Mouse (Mus musculus): ENCODE results near the gene Aagab. TPM values are rescaled to one million over a fixed set of nuclear protein-coding genes. Genes with fewer than 3 reads are reported as not detected.

The Aagab gene
- 10 to 100 TPM; 51.2 to 51.3 TPM for total RNA-seq (2021)

GRCm38 (mm10) chr9:63602043-63602939 lies at the start of gene Aagab, which contains the start of gene Iqch:
Gene Aagab (plus strand): TSS chr9:63602660.
Gene Iqch (minus strand): TSS chr9:63602493.
- DNase-seq (ENCODE audit: low spot score in 2 of 2): peak; percentile 97 to 98
- intact Hi-C loops (cut with DNase I): loop anchor here (2.0 kb wide), 1 partner anchor 465 kb away; no protein-coding TSS in a partner anchor

GRCm38 (mm10) chr9:63553628-63554027 lies 48.8 kb upstream of the Aagab start:
- intact Hi-C loops (cut with DNase I): no loop called here
- DNase-seq (ENCODE audit: low spot score in 2 of 2): peak in 1 of 2 experiments; percentile 67

DNA sequence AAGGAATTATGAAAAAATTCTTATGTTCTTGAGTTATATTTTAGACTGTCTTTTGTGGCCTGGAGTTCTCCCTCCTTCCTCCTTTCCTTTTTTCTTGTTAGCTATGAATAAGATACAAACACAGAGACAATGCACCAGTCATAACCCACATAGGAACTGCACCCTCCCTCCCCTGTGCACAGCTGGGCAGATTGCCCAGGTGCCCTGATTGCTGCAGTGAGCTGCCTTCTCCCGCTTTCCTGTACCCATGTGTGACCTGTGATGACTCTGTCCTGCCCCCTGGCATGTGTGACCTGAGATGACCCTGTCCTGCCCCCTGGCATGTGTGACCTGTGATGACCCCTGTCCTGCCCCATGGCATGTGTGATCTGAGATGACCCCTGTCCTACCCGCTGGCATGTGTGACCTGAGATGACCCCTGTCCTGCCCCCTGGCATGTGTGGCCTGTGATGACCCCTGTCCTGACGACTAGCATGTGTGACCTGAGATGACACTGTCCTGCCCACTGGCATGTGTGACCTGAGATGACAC lies 46.9 kb upstream of the Aagab start:
- DNase-seq (ENCODE audit: low spot score in 2 of 2): no peak
- intact Hi-C loops (cut with DNase I): no loop called here

- intact Hi-C loops (cut with DNase I): no loop called here
- no peak for DNase-seq (ENCODE audit: low spot score in 2 of 2)
Measured at GRCm38 (mm10) chr9:63556316-63556715, 46.1 kb upstream of the Aagab start.

DNA sequence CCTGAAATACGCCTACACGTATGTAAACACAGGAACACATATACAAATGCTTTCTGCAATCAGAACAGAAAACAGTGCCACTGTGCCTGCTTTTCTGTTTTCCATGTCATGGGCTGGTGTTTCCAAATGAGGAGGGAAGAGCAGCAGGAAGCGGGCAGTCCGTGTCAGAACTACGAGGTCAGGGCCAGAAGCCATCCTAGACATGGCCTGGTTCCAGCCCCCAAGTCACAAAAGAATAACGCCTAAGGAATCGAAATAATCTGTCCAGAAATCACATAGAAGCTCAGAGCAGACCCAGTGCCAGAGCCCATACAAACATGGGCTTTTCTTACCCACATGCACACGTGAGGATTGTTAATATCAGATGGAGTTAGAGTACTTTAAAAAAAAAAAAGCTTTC lies 45.5 kb upstream of the Aagab start:
- intact Hi-C loops (cut with DNase I): no loop called here
- DNase-seq (ENCODE audit: low spot score in 2 of 2): no peak

GRCm38 (mm10) chr9:63561931-63562330 lies 40.5 kb upstream of the Aagab start:
- DNase-seq (ENCODE audit: low spot score in 2 of 2): no peak
- intact Hi-C loops (cut with DNase I): no loop called here

DNA sequence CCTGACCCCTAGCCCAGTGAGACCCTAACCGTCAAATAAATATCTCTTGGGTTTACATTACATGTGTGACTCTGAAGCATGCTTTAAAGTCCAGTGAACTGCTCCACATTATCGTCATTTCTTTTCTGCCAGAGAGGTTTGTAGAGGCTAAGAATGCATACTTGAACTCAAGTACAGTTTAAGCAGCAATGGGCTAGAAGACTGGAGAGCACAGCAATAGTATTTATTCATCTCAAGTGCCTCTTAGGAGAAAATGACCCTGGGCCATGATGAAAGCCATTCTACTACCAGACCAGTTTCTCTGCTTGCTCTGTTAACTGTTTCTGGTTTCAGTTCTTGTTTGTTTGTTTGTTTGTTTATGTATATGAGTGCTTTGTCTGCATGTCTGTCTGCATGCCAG lies 39.0 kb upstream of the Aagab start:
- intact Hi-C loops (cut with DNase I): no loop called here
- DNase-seq (ENCODE audit: low spot score in 2 of 2): no peak

- intact Hi-C loops (cut with DNase I): no loop called here
- DNase-seq (ENCODE audit: low spot score in 2 of 2): no peak
Measured at GRCm38 (mm10) chr9:63568314-63568713, 34.1 kb upstream of the Aagab start.

DNA sequence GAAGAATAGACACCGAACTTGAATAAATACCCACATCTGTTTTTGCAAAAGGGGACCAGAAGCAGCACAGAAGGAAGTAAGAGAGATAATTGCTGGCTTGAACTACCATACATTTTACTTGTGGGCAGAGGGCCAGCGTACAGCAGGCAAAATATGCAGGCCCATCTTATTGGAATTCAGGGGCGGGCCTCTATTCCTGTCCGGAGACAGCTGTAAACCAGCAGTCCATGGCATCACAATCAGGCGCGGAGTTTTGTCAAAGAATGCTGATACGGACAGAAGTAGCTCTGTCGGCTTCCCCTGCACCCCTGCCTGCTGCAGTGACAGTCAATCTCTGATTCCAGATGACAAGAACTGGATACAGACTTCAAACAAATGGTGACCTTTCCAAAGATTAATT lies 33.7 kb upstream of the Aagab start:
- no peak for DNase-seq (ENCODE audit: low spot score in 2 of 2)

DNA sequence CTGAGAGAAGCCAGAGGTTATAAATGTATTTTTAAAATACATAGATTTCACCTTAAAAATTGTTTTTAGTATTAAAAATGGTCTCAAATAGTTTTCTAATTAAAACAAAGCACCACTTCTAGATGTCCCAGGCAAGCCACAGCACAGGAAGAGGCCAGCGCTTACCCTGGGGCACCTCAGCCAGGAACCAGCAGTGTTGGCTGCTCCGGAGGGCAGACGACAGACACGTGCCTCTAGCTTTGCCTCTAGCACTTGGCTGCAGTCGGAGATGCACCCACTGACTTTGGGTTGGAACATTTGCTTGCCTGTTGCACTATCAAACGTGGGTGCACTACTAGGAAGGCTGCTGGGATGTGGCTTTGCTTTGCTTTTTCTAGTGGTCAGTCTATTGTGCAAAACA lies 30.6 kb upstream of the Aagab start:
- intact Hi-C loops (cut with DNase I): loop anchor here (2.0 kb wide), 1 partner anchor 273 kb away; no protein-coding TSS in a partner anchor
- DNase-seq (ENCODE audit: low spot score in 2 of 2): no peak

More for the DNA sequence above, 33.7 kb upstream of the Aagab start:
- intact Hi-C loops (cut with DNase I): no loop called here

DNA sequence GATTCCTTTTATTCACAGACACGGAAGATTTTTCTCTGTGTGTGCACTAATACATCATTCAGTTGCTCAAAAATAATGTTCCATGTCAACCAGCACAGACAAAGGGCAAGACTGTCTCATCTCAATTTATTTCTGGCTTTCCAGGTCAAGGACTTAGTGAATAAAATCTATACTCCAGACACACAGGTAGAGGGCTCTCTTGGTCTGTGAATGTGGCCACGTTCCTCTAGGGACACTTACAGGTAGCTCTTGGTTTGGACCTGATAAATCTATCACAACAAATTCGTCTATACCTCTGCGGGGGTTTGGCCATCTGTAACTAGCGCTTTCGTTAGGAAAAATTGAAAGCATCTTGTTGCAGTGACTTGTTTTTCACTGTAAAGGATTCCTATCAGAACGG lies 29.6 kb upstream of the Aagab start:
- DNase-seq (ENCODE audit: low spot score in 2 of 2): no peak
- intact Hi-C loops (cut with DNase I): loop anchor here (2.0 kb wide), 1 partner anchor 272 kb away; no protein-coding TSS in a partner anchor

GRCm38 (mm10) chr9:63577469-63577868 lies 25.0 kb upstream of the Aagab start:
- DNase-seq (ENCODE audit: low spot score in 2 of 2): no peak
- intact Hi-C loops (cut with DNase I): no loop called here

DNA sequence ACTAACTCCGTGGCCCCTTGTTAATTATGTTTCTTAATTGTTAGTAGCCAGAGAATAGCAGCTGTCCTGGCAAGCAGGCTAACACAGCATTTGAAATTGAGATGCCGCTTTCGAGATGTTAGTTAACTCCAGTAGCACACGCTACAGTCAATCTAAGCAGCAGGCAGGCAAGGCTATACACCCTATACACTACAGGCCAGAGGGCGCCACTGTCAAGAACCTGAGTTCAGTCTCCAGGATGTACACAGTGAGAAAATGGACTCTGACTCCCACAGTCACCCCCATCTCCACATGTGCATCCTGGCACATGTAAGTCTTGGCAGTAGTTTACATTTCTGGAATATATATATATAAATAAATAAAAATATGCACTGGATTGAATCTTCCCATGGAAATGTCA lies 22.8 kb upstream of the Aagab start:
- DNase-seq (ENCODE audit: low spot score in 2 of 2): no peak
- intact Hi-C loops (cut with DNase I): no loop called here

DNA sequence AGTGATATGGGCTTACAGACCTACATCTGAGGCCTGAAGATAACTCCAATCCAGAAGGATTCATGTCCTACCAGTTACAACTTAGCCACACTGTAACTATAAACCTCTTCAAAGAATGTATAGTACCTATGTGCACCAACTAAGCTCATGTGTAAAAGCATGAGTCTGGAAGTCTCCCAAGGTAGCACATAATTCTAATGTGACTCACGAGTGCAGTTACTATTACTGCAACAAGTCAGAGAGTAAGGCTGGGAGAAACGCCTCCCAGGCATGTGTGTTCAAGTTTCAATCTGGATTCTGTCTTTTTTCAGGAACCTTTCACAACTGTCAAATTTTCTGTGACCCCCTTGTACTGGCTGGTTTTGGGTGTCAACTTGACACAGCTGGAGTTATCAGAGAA lies 22.4 kb upstream of the Aagab start:
- intact Hi-C loops (cut with DNase I): no loop called here
- DNase-seq (ENCODE audit: low spot score in 2 of 2): no peak

GRCm38 (mm10) chr9:63581778-63582177 lies 20.7 kb upstream of the Aagab start:
- intact Hi-C loops (cut with DNase I): no loop called here
- peak in 1 of 2 experiments; percentile 61 for DNase-seq (ENCODE audit: low spot score in 2 of 2)

DNA sequence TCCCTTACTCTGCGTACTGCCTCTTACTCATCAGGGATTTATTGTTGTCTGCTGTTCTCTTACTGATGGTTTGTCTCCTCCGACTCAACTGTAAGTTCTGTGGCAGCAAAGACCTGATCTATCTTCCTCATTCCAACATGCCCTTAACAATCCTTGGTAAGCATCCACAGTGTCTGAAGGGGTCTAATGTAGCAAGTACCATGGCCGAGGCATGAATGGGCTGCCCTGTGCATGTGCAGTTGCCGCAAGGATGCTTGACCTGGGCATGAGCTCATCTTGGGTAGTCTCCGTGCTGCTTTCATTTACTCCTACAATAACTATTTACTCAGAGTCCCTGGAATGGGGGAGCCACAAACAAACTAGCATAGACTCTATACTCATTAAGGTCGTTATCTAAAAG lies 17.2 kb upstream of the Aagab start:
- intact Hi-C loops (cut with DNase I): no loop called here
- DNase-seq (ENCODE audit: low spot score in 2 of 2): no peak

- intact Hi-C loops (cut with DNase I): no loop called here
- DNase-seq (ENCODE audit: low spot score in 2 of 2): no peak
Measured at GRCm38 (mm10) chr9:63589209-63589608, 13.3 kb upstream of the Aagab start.

- intact Hi-C loops (cut with DNase I): no loop called here
- DNase-seq (ENCODE audit: low spot score in 2 of 2): no peak
Measured at GRCm38 (mm10) chr9:63590592-63590991, 11.9 kb upstream of the Aagab start.

DNA sequence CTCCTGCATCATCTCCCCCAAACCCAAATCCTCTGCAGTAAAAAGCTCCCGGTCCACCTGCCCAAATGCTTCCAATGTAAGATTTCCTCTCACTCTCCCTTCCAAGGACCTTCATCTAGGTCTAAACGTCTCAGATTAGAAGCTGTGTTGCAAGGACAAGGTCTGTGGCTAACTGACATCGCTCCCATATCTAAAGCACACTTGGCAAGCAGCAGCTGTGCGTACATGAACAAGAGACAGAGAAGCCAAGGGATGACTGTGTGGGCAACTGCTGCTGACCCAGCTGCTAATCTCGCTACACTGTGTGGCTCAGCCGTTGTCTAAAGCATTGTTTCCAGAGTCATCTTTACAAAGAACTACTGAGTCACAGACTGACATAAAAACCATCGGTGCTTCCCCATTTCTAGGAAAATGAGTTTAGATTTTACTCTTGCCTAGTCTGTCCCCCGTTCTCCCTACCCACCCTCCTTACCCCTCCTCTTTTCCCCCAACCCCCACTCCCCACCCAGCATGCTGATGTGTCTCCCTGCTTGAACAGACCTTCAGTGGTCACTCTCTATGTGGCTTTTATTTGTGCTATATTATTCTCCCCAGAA lies 10.7 kb upstream of the Aagab start:
- DNase-seq (ENCODE audit: low spot score in 2 of 2): no peak
- intact Hi-C loops (cut with DNase I): no loop called here

GRCm38 (mm10) chr9:63595032-63595431 lies 7.4 kb upstream of the Aagab start:
- intact Hi-C loops (cut with DNase I): no loop called here
- no peak for DNase-seq (ENCODE audit: low spot score in 2 of 2)

DNA sequence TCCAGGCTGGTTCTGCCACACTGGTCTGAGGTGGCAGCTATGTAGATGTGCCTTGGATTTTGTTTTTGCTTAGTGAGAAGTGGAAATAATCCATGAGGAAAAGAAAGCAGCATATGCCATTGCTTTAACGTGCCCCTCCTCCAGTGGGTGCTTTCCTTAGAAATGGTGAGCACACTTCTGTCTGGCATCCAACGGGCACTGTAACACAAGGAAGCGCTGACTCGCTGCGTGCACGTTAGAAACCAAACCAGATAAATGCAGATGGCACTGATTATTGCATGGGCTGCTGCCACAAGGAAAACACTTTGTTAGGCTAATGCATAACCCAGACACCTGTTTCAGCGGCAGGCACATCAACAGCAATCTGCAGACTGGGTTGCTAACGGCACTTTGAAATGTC lies 6.8 kb upstream of the Aagab start:
- intact Hi-C loops (cut with DNase I): no loop called here
- no peak for DNase-seq (ENCODE audit: low spot score in 2 of 2)

Data from left cerebral cortex, postnatal 25 days (tissue).